Mouse (Mus musculus) ES-E14 (cell line): ENCODE measurements around the gene Helt. TPM values are rescaled to one million over a fixed set of nuclear protein-coding genes. Genes with fewer than 3 reads are reported as not detected.

Experiments
- DNase-seq: peaks from one replicate; pipeline ENCODE4 v3.0.0-alpha.2; 2013; ENCODE audit warnings: low read depth, low spot score
- H3K27ac ChIP-seq: 2 replicates; pipeline ENCODE4 v1.5.1; 2012; ENCODE audit warnings: low read depth, mild to moderate bottlenecking, low read length, moderate library complexity, mixed read lengths; ENCODE audit not compliant: poor library complexity, insufficient read depth, severe bottlenecking
- H3K36me3 ChIP-seq: 2 replicates; pipeline ENCODE4 v1.6.1; 2012; ENCODE audit warnings: mild to moderate bottlenecking, low read length, moderate library complexity, mixed read lengths; ENCODE audit not compliant: control insufficient read depth, poor library complexity, insufficient read depth, severe bottlenecking
- H3K4me1 ChIP-seq, 2 experiments: fragments of 150-350 bp in 1 of 2; sonication (generic) in 1 of 2; 2 replicates each; pipeline ENCODE4 v1.6.1; 2012; ENCODE audit warnings: low read length in 2 of 2, mild to moderate bottlenecking in 1 of 2, mixed read lengths in 1 of 2; ENCODE audit not compliant: control insufficient read depth in 2 of 2, insufficient read depth in 2 of 2, poor library complexity in 1 of 2
- H3K4me3 ChIP-seq, 2 experiments: fragments of 150-350 bp in 1 of 2; sonication (generic) in 1 of 2; 2 replicates each; pipeline ENCODE4 v1.5.1; 2012; ENCODE audit warnings: low read length in 2 of 2, low read depth in 1 of 2, mild to moderate bottlenecking in 1 of 2, mixed read lengths in 1 of 2; ENCODE audit not compliant: insufficient read depth in 1 of 2, poor library complexity in 1 of 2, severe bottlenecking in 1 of 2
- H3K9ac ChIP-seq: 2 replicates; pipeline ENCODE4 v1.6.1; 2012; ENCODE audit warnings: low read depth, mild to moderate bottlenecking, low read length, mixed read lengths; ENCODE audit not compliant: poor library complexity, insufficient read depth, severe bottlenecking
- H3K9me3 ChIP-seq: fragments of 150-350 bp; sonication (generic); 2 replicates; pipeline ENCODE4 v1.6.1; 2012; ENCODE audit warnings: low read depth, mild to moderate bottlenecking, low read length; ENCODE audit not compliant: control insufficient read depth, insufficient read depth
- CHD2 ChIP-seq: IDR thresholded peaks from 2 replicates; pipeline ENCODE4 v1.6.1; 2014; ENCODE audit warnings: mild to moderate bottlenecking, low read depth, low read length, inconsistent platforms
- HCFC1 ChIP-seq: IDR thresholded peaks from 2 replicates; pipeline ENCODE4 v1.6.1; 2012; ENCODE audit warnings: low read length, inconsistent platforms, borderline replicate concordance; ENCODE audit not compliant: insufficient read depth
- MAFK ChIP-seq: IDR thresholded peaks from 2 replicates; pipeline ENCODE4 v1.6.1; 2014; ENCODE audit warnings: mild to moderate bottlenecking, low read depth, low read length, inconsistent platforms; ENCODE audit not compliant: insufficient read depth
- ZC3H11A ChIP-seq: IDR thresholded peaks from 2 replicates; pipeline ENCODE4 v1.6.1; 2012; ENCODE audit warnings: low read depth, mild to moderate bottlenecking, inconsistent platforms, low read length, borderline replicate concordance
- ZNF384 ChIP-seq: IDR thresholded peaks from 2 replicates; pipeline ENCODE4 v1.6.1; 2012; ENCODE audit warnings: low read depth, low read length, inconsistent platforms
- in situ Hi-C, 2 experiments: fragments of 600-800 bp; cut with MboI; formaldehyde crosslinking; loops; one replicate each; pipeline ENCODE4 v1.15.1; 2025; ENCODE audit warnings: low sequenced_read_pairs in 2 of 2, inconsistent platforms in 1 of 2; ENCODE audit not compliant: unreplicated experiment in 2 of 2
- total RNA-seq: library from RNA; depleted of rRNA; stranded (reverse); fragments of 300-350 nt; gene quantifications from 2 replicates; pipeline ENCODE4 v1.2.3, GENCODE M21; 2012

Gene Helt
- total RNA-seq, 1 experiment, result not detected

- TF ChIP-seq ZC3H11A (no peak), CHD2 (no peak), HCFC1 (no peak), ZNF384 (no peak), MAFK (no peak)
- DNase-seq, result no peak
- in situ Hi-C loops, result no loop called here
- Histone ChIP-seq H3K27ac (no peak overlapping the region), H3K4me3 (no peak overlapping the region), H3K9ac (no peak overlapping the region), H3K4me1 (no peaks in the 10 kb centered on the region; a peak in 1 of 4 replicates), H3K36me3 (no peaks in the 10 kb centered on the region), H3K9me3 (no peaks in the 10 kb centered on the region)
Observed at GRCm38 (mm10) chr8:46326715-46327114, 32.2 kb upstream of the Helt start.

DNA sequence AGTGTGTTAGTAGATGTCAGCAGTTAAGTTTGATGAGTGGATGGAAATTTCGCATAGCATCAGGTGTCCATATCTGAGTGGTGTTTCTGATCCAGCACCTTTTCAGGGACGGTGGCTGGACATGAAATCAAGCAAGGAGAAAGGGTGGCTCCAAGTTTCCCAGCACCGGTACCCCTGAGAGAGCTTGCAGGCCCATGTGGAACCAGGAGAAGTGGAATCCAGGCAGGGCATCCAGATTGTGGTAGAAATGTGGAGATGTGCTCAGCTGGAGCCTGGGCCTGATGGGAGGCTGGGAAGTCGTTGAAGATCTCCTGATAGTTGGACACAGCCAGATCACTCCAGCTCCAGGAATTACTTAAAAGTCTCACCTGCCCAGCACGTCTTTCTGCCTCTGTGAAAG lies 30.2 kb upstream of the Helt start:
- Histone ChIP-seq H3K9ac (no peak overlapping the region), H3K4me3 (no peak overlapping the region), H3K9me3 (no peaks in the 10 kb centered on the region), H3K36me3 (no peaks in the 10 kb centered on the region), H3K27ac (no peak overlapping the region), H3K4me1 (no peaks in the 10 kb centered on the region; a peak in 1 of 4 replicates)
- TF ChIP-seq MAFK, result no peak
- TF ChIP-seq HCFC1, result no peak
- TF ChIP-seq ZNF384, result no peak
- TF ChIP-seq ZC3H11A, result no peak
- no peak for TF ChIP-seq CHD2
- DNase-seq, result no peak
- in situ Hi-C loops, result no loop called here

DNA sequence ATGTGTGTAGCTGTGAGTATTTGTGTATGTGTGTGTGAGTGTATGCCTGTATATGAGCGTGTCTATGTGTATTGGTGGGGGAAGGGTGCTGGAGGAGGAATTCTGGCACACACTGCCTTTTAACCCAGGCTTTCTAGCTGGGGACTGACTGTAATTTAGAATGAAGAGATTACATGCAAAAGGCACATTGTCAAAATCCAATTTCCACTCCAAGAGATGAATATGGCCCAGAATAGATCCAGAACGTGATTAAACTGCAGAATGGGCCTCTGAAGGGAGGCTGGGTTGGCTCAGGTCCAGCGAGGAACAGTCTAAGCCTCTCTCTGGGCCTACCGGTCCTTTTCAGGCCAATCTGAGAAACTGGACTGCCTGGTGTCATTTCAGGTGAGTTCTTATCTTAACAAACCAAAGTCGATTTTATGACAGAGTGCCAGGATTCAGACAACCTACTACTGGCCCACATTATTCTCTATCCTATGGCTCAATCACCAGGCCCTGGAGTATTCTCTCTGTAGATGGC lies 29.3 kb upstream of the Helt start:
- no peak for DNase-seq
- Histone ChIP-seq H3K9me3 (no peaks in the 10 kb centered on the region), H3K9ac (no peak overlapping the region), H3K4me1 (no peaks in the 10 kb centered on the region; a peak in 1 of 4 replicates), H3K36me3 (no peaks in the 10 kb centered on the region), H3K4me3 (no peak overlapping the region), H3K27ac (no peak overlapping the region)
- TF ChIP-seq MAFK (no peak), CHD2 (no peak), HCFC1 (no peak)
- in situ Hi-C loops, result no loop called here

- Histone ChIP-seq H3K9me3 (no peaks in the 10 kb centered on the region), H3K4me3 (no peak overlapping the region), H3K27ac (no peak overlapping the region), H3K9ac (no peak overlapping the region), H3K4me1 (no peaks in the 10 kb centered on the region), H3K36me3 (no peaks in the 10 kb centered on the region)
- no peak for TF ChIP-seq HCFC1
- TF ChIP-seq CHD2, result no peak
- no peak for TF ChIP-seq ZNF384
- TF ChIP-seq ZC3H11A, result no peak
- no peak for TF ChIP-seq MAFK
- DNase-seq, result no peak
- in situ Hi-C loops, result no loop called here
Observed at GRCm38 (mm10) chr8:46322833-46323232, 28.4 kb upstream of the Helt start.

GRCm38 (mm10) chr8:46322421-46322820 lies 27.9 kb upstream of the Helt start:
- Histone ChIP-seq H3K4me1 (no peaks in the 10 kb centered on the region), H3K9ac (no peak overlapping the region), H3K27ac (no peak overlapping the region), H3K9me3 (no peaks in the 10 kb centered on the region), H3K4me3 (no peak overlapping the region), H3K36me3 (no peaks in the 10 kb centered on the region)
- in situ Hi-C loops, result no loop called here
- no peak for DNase-seq
- TF ChIP-seq CHD2, result no peak
- no peak for TF ChIP-seq ZC3H11A
- TF ChIP-seq MAFK, result no peak
- TF ChIP-seq ZNF384, result no peak
- TF ChIP-seq HCFC1, result no peak
